Mouse (Mus musculus): ENCODE data around the gene Prpsap2.
"Not testable (repeated sequence)": the region's sequence is repeated elsewhere in the genome, so short reads cannot be mapped to it uniquely, and the experiment has no call there.

The Prpsap2 gene

DNA sequence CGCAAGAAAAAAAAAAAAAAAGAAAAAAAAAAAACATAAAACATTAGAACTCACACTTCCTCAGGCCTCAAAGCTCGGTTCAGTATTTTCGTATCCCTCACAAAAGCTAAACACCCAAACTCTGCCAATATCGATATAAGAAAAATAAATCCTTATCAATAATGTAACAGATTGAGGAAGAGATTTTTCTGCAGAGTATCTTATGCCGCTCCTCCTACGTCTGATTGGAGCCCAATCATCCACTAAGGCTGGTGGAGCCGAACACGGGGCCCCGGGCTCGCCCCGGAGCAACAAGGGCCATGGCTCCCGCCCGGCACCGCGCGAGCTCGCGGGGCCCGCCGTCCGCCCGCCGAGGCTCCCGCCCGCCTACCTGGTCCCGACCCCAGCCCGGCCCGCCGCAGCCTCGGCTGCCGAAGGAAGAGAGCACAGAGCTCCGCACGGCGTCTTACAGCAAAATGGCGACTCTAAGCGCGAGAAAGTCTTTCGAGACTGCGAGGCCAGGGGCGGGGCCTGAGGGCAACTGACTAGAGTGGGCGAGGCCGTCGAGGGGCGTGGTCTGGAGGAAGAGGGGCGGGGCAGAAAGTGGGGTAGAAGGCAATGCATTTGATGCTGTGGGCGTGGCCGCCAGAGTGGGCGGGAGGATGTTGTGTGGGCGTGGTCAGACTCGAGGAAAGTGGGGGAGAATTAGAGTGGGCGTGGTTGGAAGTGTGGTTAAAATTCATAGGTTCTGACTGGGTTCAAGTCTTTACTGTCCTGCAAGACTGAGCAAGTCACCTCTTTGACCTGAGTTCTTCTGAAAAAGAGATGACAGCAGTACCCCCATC, at the start of gene Prpsap2:
Gene Prpsap2 (minus strand): TSS at position 505 of the 824 bp plus-strand sequence.
- DNase-seq (ENCODE audit: low spot score in 2 of 2) = peak; percentile 100

- DNase-seq (ENCODE audit: low spot score in 2 of 2) = no peak
Observed at GRCm38 (mm10) chr11:61809793-61810192, 47.9 kb upstream of the Prpsap2 start.

DNA sequence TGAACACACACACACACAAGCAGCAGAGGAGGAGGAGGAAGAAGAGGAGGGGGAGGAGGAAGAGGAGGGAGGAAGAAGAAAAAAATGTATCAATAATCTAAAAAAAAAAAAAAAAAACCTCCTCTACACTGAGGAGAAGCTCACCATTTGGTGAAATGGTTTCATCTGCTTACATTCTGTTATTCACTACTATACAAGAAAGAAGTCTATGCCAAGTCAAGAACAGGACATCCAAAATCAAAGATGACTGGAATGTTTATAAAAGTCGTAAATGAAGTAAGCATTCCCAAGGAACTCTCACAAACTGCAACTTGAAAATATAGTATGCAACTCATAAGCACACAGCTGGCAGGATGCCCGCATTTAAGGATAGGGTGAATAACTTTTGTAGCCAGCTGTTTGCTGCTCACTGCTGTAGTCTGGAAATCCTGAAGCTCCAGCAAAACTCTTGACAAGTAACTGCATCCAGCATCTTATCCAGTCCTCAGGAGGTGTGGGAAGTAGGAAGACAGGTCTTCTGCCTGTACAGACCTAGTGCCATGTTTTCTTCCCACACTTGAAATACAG, 46.7 kb upstream of the Prpsap2 start:
- no peak for DNase-seq (ENCODE audit: low spot score in 2 of 2)

DNA sequence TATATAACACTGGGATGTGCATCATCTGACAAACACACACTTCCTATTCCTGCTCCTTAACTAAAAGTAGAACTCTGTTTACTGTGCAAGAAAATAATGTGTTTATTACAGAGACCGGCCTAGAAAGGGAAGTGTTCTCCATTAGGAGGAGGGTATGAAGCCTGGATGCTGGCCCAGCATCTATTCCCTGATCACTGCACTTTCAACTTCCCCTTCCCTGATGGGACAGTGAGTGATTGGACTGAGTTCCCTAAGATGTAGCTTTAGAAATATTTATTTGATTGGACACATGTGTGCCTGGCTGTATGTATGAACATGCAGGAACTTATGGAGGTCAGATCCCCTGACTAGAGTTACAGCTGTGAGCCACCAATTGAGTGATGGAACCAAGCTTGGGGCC, 31.6 kb upstream of the Prpsap2 start:
- DNase-seq (ENCODE audit: low spot score in 2 of 2) = no peak

DNA sequence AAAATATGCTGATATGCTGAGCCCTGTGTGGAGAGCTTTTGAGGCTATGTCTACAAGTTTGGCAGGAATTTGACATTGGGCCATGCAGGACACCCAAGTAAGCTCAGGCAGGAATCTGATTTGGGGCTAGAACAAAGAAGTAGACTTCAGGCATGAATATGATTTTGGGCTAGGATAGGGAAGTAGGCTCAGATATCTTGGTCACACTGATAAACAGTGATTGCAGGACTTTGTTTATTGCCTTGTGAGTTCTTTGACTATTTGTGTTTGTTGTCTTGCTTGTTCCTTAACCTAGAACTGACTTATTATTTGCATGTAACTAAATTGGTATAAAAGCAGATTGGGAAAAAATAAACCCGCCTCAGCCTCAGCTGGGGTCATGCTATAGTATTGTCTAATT, 26.7 kb upstream of the Prpsap2 start:
- DNase-seq (ENCODE audit: low spot score in 2 of 2) = no peak

GRCm38 (mm10) chr11:61782526-61782925, 20.6 kb upstream of the Prpsap2 start:
- not testable (repeated sequence) for DNase-seq (ENCODE audit: low spot score in 2 of 2)

- DNase-seq (ENCODE audit: low spot score in 2 of 2) = no peak
Observed at GRCm38 (mm10) chr11:61774551-61775149, 12.8 kb upstream of the Prpsap2 start.

GRCm38 (mm10) chr11:61760518-61760917, 1.4 kb downstream of the Prpsap2 start:
- peak in 1 of 2 experiments; percentile 8 for DNase-seq (ENCODE audit: low spot score in 2 of 2)

GRCm38 (mm10) chr11:61757151-61757550, 4.7 kb downstream of the Prpsap2 start:
- no peak for DNase-seq (ENCODE audit: low spot score in 2 of 2)

DNA sequence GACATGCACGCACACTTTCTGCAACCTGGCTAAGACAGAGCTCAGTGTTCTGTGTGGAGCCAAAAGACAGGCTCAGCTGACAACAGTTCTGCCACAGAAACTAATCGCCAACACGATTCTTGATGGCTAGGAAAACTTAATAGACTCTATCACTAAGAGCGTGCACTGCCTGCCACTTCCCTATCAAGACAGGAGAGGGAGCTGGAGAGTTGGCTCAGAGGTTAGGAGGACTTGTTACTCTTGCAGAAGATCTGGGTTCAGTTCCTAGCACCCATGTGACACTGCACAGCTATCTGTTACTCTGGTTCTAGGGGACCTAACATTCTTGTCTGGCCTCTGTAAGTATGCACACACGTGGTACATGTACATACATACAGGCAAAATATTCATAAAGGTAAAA, 10.3 kb downstream of the Prpsap2 start:
- no peak for DNase-seq (ENCODE audit: low spot score in 2 of 2)

GRCm38 (mm10) chr11:61747161-61747560, 14.7 kb downstream of the Prpsap2 start:
- no peak for DNase-seq (ENCODE audit: low spot score in 2 of 2)

- no peak for DNase-seq (ENCODE audit: low spot score in 2 of 2)
Observed at GRCm38 (mm10) chr11:61745781-61746180, 16.1 kb downstream of the Prpsap2 start.

GRCm38 (mm10) chr11:61744460-61744859, 17.4 kb downstream of the Prpsap2 start:
- DNase-seq (ENCODE audit: low spot score in 2 of 2) = no peak

- DNase-seq (ENCODE audit: low spot score in 2 of 2) = no peak
Observed at GRCm38 (mm10) chr11:61743768-61744167, 18.1 kb downstream of the Prpsap2 start.

GRCm38 (mm10) chr11:61740500-61740899, 21.4 kb downstream of the Prpsap2 start:
- no peak for DNase-seq (ENCODE audit: low spot score in 2 of 2)

DNA sequence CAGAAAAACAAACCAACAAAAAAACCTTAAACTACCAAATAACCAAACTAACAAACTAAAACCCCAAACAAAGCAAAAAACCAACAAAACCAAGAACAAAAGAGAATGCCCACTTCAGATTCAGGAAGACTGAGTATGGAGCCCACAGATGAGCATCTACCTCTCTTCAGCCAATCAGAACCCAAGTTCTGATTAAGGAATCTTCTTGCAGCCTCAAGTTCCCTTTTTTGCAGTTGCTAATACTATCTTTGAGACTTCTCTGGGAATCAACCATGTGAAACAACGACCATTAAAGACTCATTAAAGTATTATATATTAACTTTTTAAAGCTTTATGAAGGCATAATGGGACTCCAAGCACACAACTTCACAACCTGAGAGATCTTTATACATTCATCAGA, 24.6 kb downstream of the Prpsap2 start:
- DNase-seq (ENCODE audit: low spot score in 2 of 2) = no peak

DNA sequence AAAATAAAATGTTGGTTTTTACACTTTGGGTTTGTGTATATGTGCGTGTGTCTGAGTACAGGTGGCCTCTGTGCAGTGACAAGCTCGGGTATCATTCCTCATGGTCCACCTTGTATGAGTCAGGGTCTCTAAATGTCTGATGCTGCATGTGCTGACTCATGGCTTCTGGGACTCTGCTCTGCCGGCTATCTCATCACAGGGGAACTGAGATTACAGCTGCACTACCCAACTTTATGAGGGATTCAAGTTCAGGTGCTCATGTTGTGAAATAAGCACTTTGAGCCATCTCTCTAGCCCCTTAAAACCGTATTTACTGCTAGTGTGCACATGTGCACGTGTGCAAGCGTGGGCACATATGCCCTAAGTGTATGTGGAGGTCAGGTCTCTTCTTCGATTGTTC, 29.2 kb downstream of the Prpsap2 start:
- DNase-seq (ENCODE audit: low spot score in 2 of 2) = no peak

- DNase-seq (ENCODE audit: low spot score in 2 of 2) = no peak
Observed at GRCm38 (mm10) chr11:61728037-61728436, 33.9 kb downstream of the Prpsap2 start.

GRCm38 (mm10) chr11:61722077-61722476, 39.8 kb downstream of the Prpsap2 start:
- DNase-seq (ENCODE audit: low spot score in 2 of 2) = no peak

DNA sequence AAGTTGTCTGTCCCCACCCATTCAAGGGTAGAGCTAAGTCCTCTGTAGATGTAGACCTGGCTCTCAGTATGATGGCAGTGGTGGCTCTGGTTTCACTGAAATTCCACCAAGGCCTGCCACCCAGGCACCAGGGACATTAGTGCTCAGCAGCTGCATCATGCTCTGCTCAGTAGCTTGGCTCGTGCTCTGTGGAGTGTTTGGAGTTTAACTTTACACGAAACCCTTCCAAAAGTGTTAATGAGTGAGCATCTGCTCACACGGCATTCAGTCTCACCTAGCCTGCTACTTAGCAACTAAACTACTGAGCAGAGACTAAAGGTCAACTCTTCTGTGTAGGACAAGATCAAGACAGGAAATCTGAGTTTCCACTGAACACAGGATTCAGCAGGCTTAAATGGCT, 41.3 kb downstream of the Prpsap2 start, which contains the start of gene Slc5a10:
Gene Slc5a10 (minus strand): TSS at position 191 of the 400 bp plus-strand sequence.
- no peak for DNase-seq (ENCODE audit: low spot score in 2 of 2)

DNA sequence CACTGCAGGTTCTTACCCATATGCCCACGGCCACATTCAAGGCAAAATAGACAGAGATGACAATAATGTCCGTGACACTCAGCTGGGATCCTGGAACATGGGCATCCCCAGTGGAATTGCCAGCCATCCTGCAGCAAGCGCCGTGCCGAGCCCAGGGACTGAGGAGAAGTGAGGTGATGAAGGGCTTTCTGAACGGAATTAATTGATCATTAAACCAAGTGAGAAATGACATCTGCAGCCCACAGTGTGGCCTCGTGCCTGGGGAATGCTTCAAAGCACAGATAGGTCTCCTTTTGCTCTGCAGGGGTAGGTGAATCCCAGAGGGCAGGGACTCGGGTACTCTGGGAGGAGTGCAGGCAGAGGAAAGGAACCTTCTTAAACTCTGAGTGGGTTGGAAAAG, 42.1 kb downstream of the Prpsap2 start:
- no peak for DNase-seq (ENCODE audit: low spot score in 2 of 2)

GRCm38 (mm10) chr11:61719387-61719786, 42.5 kb downstream of the Prpsap2 start:
- no peak for DNase-seq (ENCODE audit: low spot score in 2 of 2)

- DNase-seq (ENCODE audit: low spot score in 2 of 2) = no peak
Observed at GRCm38 (mm10) chr11:61717990-61718389, 43.9 kb downstream of the Prpsap2 start.

Data from spleen, postnatal 14 days (tissue).